Mouse (Mus musculus) ES-E14 (cell line): ENCODE measurements around the gene Fsd1l. TPM values are rescaled to one million over a fixed set of nuclear protein-coding genes. Genes with fewer than 3 reads are reported as not detected.

Experiments
- DNase-seq: peaks from one replicate; pipeline ENCODE4 v3.0.0-alpha.2; 2013; ENCODE audit warnings: low read depth, low spot score
- H3K27ac ChIP-seq: 2 replicates; pipeline ENCODE4 v1.5.1; 2012; ENCODE audit warnings: low read depth, mild to moderate bottlenecking, low read length, moderate library complexity, mixed read lengths; ENCODE audit not compliant: poor library complexity, insufficient read depth, severe bottlenecking
- H3K36me3 ChIP-seq: 2 replicates; pipeline ENCODE4 v1.6.1; 2012; ENCODE audit warnings: mild to moderate bottlenecking, low read length, moderate library complexity, mixed read lengths; ENCODE audit not compliant: control insufficient read depth, poor library complexity, insufficient read depth, severe bottlenecking
- H3K4me1 ChIP-seq, 2 experiments: fragments of 150-350 bp in 1 of 2; sonication (generic) in 1 of 2; 2 replicates each; pipeline ENCODE4 v1.6.1; 2012; ENCODE audit warnings: low read length in 2 of 2, mild to moderate bottlenecking in 1 of 2, mixed read lengths in 1 of 2; ENCODE audit not compliant: control insufficient read depth in 2 of 2, insufficient read depth in 2 of 2, poor library complexity in 1 of 2
- H3K4me3 ChIP-seq, 2 experiments: fragments of 150-350 bp in 1 of 2; sonication (generic) in 1 of 2; 2 replicates each; pipeline ENCODE4 v1.5.1; 2012; ENCODE audit warnings: low read length in 2 of 2, low read depth in 1 of 2, mild to moderate bottlenecking in 1 of 2, mixed read lengths in 1 of 2; ENCODE audit not compliant: insufficient read depth in 1 of 2, poor library complexity in 1 of 2, severe bottlenecking in 1 of 2
- H3K9ac ChIP-seq: 2 replicates; pipeline ENCODE4 v1.6.1; 2012; ENCODE audit warnings: low read depth, mild to moderate bottlenecking, low read length, mixed read lengths; ENCODE audit not compliant: poor library complexity, insufficient read depth, severe bottlenecking
- H3K9me3 ChIP-seq: fragments of 150-350 bp; sonication (generic); 2 replicates; pipeline ENCODE4 v1.6.1; 2012; ENCODE audit warnings: low read depth, mild to moderate bottlenecking, low read length; ENCODE audit not compliant: control insufficient read depth, insufficient read depth
- CHD2 ChIP-seq: IDR thresholded peaks from 2 replicates; pipeline ENCODE4 v1.6.1; 2014; ENCODE audit warnings: mild to moderate bottlenecking, low read depth, low read length, inconsistent platforms
- HCFC1 ChIP-seq: IDR thresholded peaks from 2 replicates; pipeline ENCODE4 v1.6.1; 2012; ENCODE audit warnings: low read length, inconsistent platforms, borderline replicate concordance; ENCODE audit not compliant: insufficient read depth
- MAFK ChIP-seq: IDR thresholded peaks from 2 replicates; pipeline ENCODE4 v1.6.1; 2014; ENCODE audit warnings: mild to moderate bottlenecking, low read depth, low read length, inconsistent platforms; ENCODE audit not compliant: insufficient read depth
- ZC3H11A ChIP-seq: IDR thresholded peaks from 2 replicates; pipeline ENCODE4 v1.6.1; 2012; ENCODE audit warnings: low read depth, mild to moderate bottlenecking, inconsistent platforms, low read length, borderline replicate concordance
- ZNF384 ChIP-seq: IDR thresholded peaks from 2 replicates; pipeline ENCODE4 v1.6.1; 2012; ENCODE audit warnings: low read depth, low read length, inconsistent platforms
- in situ Hi-C, 2 experiments: fragments of 600-800 bp; cut with MboI; formaldehyde crosslinking; loops; one replicate each; pipeline ENCODE4 v1.15.1; 2025; ENCODE audit warnings: low sequenced_read_pairs in 2 of 2, inconsistent platforms in 1 of 2; ENCODE audit not compliant: unreplicated experiment in 2 of 2
- total RNA-seq: library from RNA; depleted of rRNA; stranded (reverse); fragments of 300-350 nt; gene quantifications from 2 replicates; pipeline ENCODE4 v1.2.3, GENCODE M21; 2012

The Fsd1l gene
- total RNA-seq, 1 experiment: 10.4 TPM

- in situ Hi-C loops: no loop called here
- no peak overlapping the region for H3K4me3 ChIP-seq
- no peak for DNase-seq
- H3K9ac ChIP-seq: no peak overlapping the region
- H3K36me3 ChIP-seq: no peaks in the 10 kb centered on the region
- TF ChIP-seq MAFK: no peak
- no peak for TF ChIP-seq ZC3H11A
- TF ChIP-seq ZNF384: no peak
- TF ChIP-seq HCFC1: no peak
- TF ChIP-seq CHD2: no peak
- no peaks in the 10 kb centered on the region for H3K9me3 ChIP-seq
- no peak overlapping the region for H3K27ac ChIP-seq
- H3K4me1 ChIP-seq: peaks cover 0 to 2% of the 10 kb centered on the region in 2 experiments; a peak in 1 of 4 replicates
Measured at GRCm38 (mm10) chr4:53623711-53624110, 7.6 kb upstream of the Fsd1l start.

GRCm38 (mm10) chr4:53624816-53625215 lies 6.5 kb upstream of the Fsd1l start:
- Histone ChIP-seq H3K4me1 (peaks cover 0 to 2% of the 10 kb centered on the region in 2 experiments; a peak in 1 of 4 replicates), H3K36me3 (no peaks in the 10 kb centered on the region), H3K4me3 (no peak overlapping the region), H3K9me3 (no peaks in the 10 kb centered on the region), H3K9ac (no peak overlapping the region), H3K27ac (no peak overlapping the region)
- no peak for DNase-seq
- TF ChIP-seq MAFK: no peak
- no peak for TF ChIP-seq HCFC1
- no peak for TF ChIP-seq ZC3H11A
- in situ Hi-C loops: no loop called here

GRCm38 (mm10) chr4:53625263-53625662 lies 6.0 kb upstream of the Fsd1l start:
- in situ Hi-C loops: no loop called here

GRCm38 (mm10) chr4:53628924-53629323 lies 2.3 kb upstream of the Fsd1l start:
- DNase-seq: no peak
- TF ChIP-seq HCFC1: no peak
- no peak for TF ChIP-seq CHD2
- TF ChIP-seq ZNF384: no peak
- no peak for TF ChIP-seq ZC3H11A
- TF ChIP-seq MAFK: no peak
- no peak overlapping the region for H3K9ac ChIP-seq
- no peaks in the 10 kb centered on the region for H3K4me1 ChIP-seq
- no peaks in the 10 kb centered on the region for H3K9me3 ChIP-seq
- no peaks in the 10 kb centered on the region for H3K36me3 ChIP-seq
- no peak overlapping the region for H3K4me3 ChIP-seq
- in situ Hi-C loops: no loop called here
- H3K27ac ChIP-seq: no peak overlapping the region

More at GRCm38 (mm10) chr4:53625263-53625662, 6.0 kb upstream of the Fsd1l start:
- H3K4me3 ChIP-seq: no peak overlapping the region
- H3K9me3 ChIP-seq: no peaks in the 10 kb centered on the region
- no peak overlapping the region for H3K27ac ChIP-seq
- TF ChIP-seq ZC3H11A: no peak
- H3K9ac ChIP-seq: no peak overlapping the region
- H3K4me1 ChIP-seq: no peaks in the 10 kb centered on the region
- DNase-seq: no peak
- no peaks in the 10 kb centered on the region for H3K36me3 ChIP-seq

DNA sequence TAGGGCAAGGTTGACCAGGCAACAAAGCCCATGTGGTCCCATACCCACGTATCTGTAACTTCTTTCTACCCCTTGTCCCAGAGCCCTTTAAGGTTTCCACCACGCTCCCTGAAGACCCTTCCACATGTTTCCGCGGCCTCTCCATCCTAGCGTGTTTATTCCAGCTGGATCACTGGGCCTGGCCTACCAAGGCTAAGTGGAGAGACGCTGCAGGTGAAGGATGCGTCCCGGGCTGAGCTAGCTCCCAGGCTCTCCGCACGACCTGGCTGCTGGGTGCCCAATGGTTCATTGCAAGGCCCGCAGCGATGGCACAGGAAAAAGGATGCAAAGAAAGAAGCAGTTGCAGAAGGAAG lies 332 bp upstream of the Fsd1l start:
- H3K4me1 ChIP-seq: no peaks in the 10 kb centered on the region
- no peak for TF ChIP-seq HCFC1
- TF ChIP-seq ZNF384: no peak
- no peak for TF ChIP-seq ZC3H11A
- no peak for TF ChIP-seq CHD2
- TF ChIP-seq MAFK: no peak
- H3K9me3 ChIP-seq: no peaks in the 10 kb centered on the region
- H3K4me3 ChIP-seq: peak overlapping the region; percentile 76 to 85
- H3K36me3 ChIP-seq: no peaks in the 10 kb centered on the region
- H3K9ac ChIP-seq: peak overlapping the region; percentile 76; the same call in 1 of the 2 replicates
- H3K27ac ChIP-seq: no peak overlapping the region
- DNase-seq: no peak
- in situ Hi-C loops: no loop called here
